Mouse (Mus musculus): ENCODE measurements at regions not wholly inside any gene's neighbourhood (a gene's known extent, or its start where the extent isn't known, plus 50 kb on each side); places are given as distances from the start of the nearest gene placed in this dataset.

DNA sequence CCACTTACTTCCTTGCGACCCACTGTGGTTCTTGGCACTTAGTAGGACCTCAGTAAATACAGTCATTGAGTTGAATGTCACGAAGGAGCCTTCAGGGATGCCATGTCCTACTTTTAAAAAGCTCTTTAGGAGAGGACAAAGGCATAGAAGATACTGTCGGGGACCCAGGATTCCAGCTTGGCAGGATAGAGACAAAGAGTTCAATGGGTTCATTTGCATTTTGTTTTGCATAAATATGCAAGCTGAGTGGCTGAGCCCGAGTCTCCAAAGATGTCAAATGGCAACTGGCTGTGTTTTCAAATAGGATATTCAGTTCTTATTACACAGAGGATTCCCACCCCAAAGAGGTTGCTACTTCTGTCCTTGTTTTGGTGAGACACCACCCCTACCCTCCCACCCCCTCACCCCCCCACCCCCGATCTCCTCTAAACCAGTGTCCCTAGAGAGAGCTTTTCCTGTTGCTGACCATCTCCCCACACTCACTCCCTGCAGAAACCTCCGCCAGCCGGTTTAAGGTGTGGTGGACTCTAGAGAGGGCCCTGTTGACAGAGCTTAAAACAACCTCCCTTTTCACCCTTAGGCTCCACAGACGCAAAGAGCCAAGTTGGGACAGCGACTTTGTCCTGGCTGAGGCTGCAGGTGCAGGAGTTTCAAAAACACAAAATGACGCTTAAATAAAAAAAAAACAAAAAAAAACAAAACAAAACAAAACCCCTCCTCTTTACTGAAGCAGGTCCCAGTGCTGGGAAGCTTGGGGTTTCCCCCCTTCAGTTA is 57.9 kb downstream of the Sox9 start:
- intact Hi-C loops (cut with DNase I), result no loop called here
- no peaks in the 10 kb centered on the region; the same call in 1 of the 2 replicates for H3K4me1 ChIP-seq (ENCODE audit: control insufficient read depth, insufficient read depth, low read length)
- H3K9ac ChIP-seq (ENCODE audit: low read depth, low read length), result no peak overlapping the region
- no peak overlapping the region for H3K4me3 ChIP-seq
- no peaks in the 10 kb centered on the region for H3K36me3 ChIP-seq (ENCODE audit: control insufficient read depth, insufficient read depth, low read length)
- no peaks in the 10 kb centered on the region for H3K79me2 ChIP-seq (replicated peaks; ENCODE audit: control insufficient read depth, insufficient read depth, low read length)
- TF ChIP-seq POLR2A (IDR thresholded peaks at IDR 0.05; ENCODE audit: insufficient read depth, low read depth, low read length) (no peak), EP300 (IDR thresholded peaks at IDR 0.05; ENCODE audit: insufficient read depth, low read depth, low read length) (no peak), CTCF (IDR thresholded peaks at IDR 0.05) (no peak)
- WGBS, result 20% methylated on average over 10 of the region's 10 CpGs
- H3K27me3 ChIP-seq (ENCODE audit: control insufficient read depth, insufficient read depth, low read length), result no peaks in the 10 kb centered on the region
- H3K27ac ChIP-seq, result no peak overlapping the region
- DNase-seq, result no peak

DNA sequence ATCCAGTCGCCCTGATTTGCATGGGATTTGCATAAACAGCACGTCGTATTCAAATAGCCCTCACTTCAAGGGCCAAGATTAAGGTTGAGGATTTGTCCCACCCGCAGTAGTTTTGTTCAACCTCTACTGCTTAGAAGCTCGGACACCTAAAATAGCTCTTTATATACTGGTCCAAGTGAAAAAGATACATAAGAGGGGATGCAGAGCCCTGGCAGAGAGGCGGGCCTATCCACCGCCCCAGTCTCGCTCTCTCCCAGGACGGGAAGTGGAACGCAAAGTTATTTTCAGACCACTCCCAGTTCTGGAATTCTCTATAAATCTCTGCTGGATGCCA is 58.4 kb downstream of the Sox9 start:
- H3K36me3 ChIP-seq (ENCODE audit: control insufficient read depth, insufficient read depth, low read length), result no peaks in the 10 kb centered on the region
- H3K79me2 ChIP-seq (replicated peaks; ENCODE audit: control insufficient read depth, insufficient read depth, low read length), result no peaks in the 10 kb centered on the region
- intact Hi-C loops (cut with DNase I), result no loop called here
- no peak overlapping the region for H3K4me3 ChIP-seq
- no peaks in the 10 kb centered on the region; the same call in 1 of the 2 replicates for H3K4me1 ChIP-seq (ENCODE audit: control insufficient read depth, insufficient read depth, low read length)
- no peak for DNase-seq
- TF ChIP-seq EP300 (IDR thresholded peaks at IDR 0.05; ENCODE audit: insufficient read depth, low read depth, low read length) (no peak), CTCF (IDR thresholded peaks at IDR 0.05) (no peak), POLR2A (IDR thresholded peaks at IDR 0.05; ENCODE audit: insufficient read depth, low read depth, low read length) (no peak)
- no peak overlapping the region for H3K9ac ChIP-seq (ENCODE audit: low read depth, low read length)
- 24% methylated on average over 10 of the region's 10 CpGs for WGBS
- H3K27me3 ChIP-seq (ENCODE audit: control insufficient read depth, insufficient read depth, low read length), result no peaks in the 10 kb centered on the region
- no peak overlapping the region for H3K27ac ChIP-seq

GRCm38 (mm10) chr11:112844258-112844901 is 62.4 kb downstream of the Sox9 start:
- intact Hi-C loops (cut with DNase I), result no loop called here
- Histone ChIP-seq H3K36me3 (ENCODE audit: control insufficient read depth, insufficient read depth, low read length) (no peaks in the 10 kb centered on the region), H3K27me3 (ENCODE audit: control insufficient read depth, insufficient read depth, low read length) (no peaks in the 10 kb centered on the region), H3K79me2 (replicated peaks; ENCODE audit: control insufficient read depth, insufficient read depth, low read length) (no peaks in the 10 kb centered on the region), H3K27ac (no peak overlapping the region), H3K9ac (ENCODE audit: low read depth, low read length) (no peak overlapping the region), H3K4me3 (no peak overlapping the region), H3K4me1 (ENCODE audit: control insufficient read depth, insufficient read depth, low read length) (no peaks in the 10 kb centered on the region; the same call in 1 of the 2 replicates)
- WGBS, result 36% methylated on average over 8 of the region's 8 CpGs
- TF ChIP-seq EP300 (IDR thresholded peaks at IDR 0.05; ENCODE audit: insufficient read depth, low read depth, low read length), result no peak
- no peak for TF ChIP-seq POLR2A (IDR thresholded peaks at IDR 0.05; ENCODE audit: insufficient read depth, low read depth, low read length)
- no peak for TF ChIP-seq CTCF (IDR thresholded peaks at IDR 0.05)
- peak; percentile 48 to 64 for DNase-seq

- TF ChIP-seq POLR2A (IDR thresholded peaks at IDR 0.05; ENCODE audit: insufficient read depth, low read depth, low read length), result no peak
- TF ChIP-seq EP300 (IDR thresholded peaks at IDR 0.05; ENCODE audit: insufficient read depth, low read depth, low read length), result no peak
- TF ChIP-seq CTCF (IDR thresholded peaks at IDR 0.05), result no peak
- DNase-seq, result no peak
- Histone ChIP-seq H3K79me2 (replicated peaks; ENCODE audit: control insufficient read depth, insufficient read depth, low read length) (no peaks in the 10 kb centered on the region), H3K36me3 (ENCODE audit: control insufficient read depth, insufficient read depth, low read length) (no peaks in the 10 kb centered on the region), H3K4me1 (ENCODE audit: control insufficient read depth, insufficient read depth, low read length) (no peaks in the 10 kb centered on the region; the same call in 1 of the 2 replicates), H3K4me3 (no peak overlapping the region), H3K27me3 (ENCODE audit: control insufficient read depth, insufficient read depth, low read length) (no peaks in the 10 kb centered on the region), H3K9ac (ENCODE audit: low read depth, low read length) (no peak overlapping the region), H3K27ac (no peak overlapping the region)
- WGBS, result 75% methylated on average over 2 of the region's 2 CpGs
- intact Hi-C loops (cut with DNase I), result no loop called here
Observed at GRCm38 (mm10) chr11:112847146-112847545, 65.1 kb downstream of the Sox9 start.

DNA sequence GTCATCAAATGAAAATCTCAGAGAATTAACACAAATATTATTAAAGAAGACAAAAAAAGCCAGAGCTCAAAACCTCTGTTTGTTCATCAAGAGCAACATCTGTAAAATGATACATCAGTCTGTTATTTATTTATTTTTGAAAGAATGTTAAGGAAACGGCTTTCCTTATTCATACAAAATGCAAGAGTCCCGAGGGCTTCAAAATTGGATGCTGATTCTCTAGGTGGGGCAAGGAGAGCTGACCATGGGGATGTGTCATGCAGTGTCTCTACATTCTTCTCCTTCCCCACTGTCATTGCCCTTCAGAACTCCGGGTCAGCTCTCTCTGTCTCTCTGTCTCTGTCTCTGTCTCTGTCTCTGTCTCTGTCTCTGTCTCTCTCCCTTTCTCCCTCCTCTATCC is 65.8 kb downstream of the Sox9 start:
- no peaks in the 10 kb centered on the region; the same call in 1 of the 2 replicates for H3K4me1 ChIP-seq (ENCODE audit: control insufficient read depth, insufficient read depth, low read length)
- no peaks in the 10 kb centered on the region for H3K79me2 ChIP-seq (replicated peaks; ENCODE audit: control insufficient read depth, insufficient read depth, low read length)
- no peak overlapping the region for H3K27ac ChIP-seq
- no peak for DNase-seq
- no peak overlapping the region for H3K9ac ChIP-seq (ENCODE audit: low read depth, low read length)
- intact Hi-C loops (cut with DNase I), result no loop called here
- H3K27me3 ChIP-seq (ENCODE audit: control insufficient read depth, insufficient read depth, low read length), result no peaks in the 10 kb centered on the region
- H3K4me3 ChIP-seq, result no peak overlapping the region
- WGBS, result 81% methylated on average over 3 of the region's 3 CpGs
- TF ChIP-seq CTCF (IDR thresholded peaks at IDR 0.05), result no peak
- no peak for TF ChIP-seq EP300 (IDR thresholded peaks at IDR 0.05; ENCODE audit: insufficient read depth, low read depth, low read length)
- no peak for TF ChIP-seq POLR2A (IDR thresholded peaks at IDR 0.05; ENCODE audit: insufficient read depth, low read depth, low read length)
- no peaks in the 10 kb centered on the region for H3K36me3 ChIP-seq (ENCODE audit: control insufficient read depth, insufficient read depth, low read length)

DNA sequence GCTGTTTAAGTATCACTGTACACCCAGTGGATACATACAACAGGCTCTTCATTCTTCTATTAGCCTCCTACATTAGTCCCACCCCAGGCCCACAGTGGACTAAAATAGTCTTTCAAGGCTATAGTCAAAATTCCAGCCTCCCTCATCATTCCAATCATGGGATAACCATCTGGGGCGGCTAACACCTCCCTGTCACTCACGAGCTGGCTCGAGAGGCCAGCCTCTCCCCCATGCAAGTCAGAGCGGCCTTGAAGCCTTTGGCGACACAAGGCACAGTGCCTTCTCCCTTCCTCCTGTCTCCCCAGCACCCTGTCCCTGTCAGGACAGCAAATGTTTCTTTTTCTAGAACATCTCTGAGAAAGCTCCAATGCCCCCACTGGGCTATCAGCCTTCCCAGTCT is 68.0 kb downstream of the Sox9 start:
- 64% methylated on average over 5 of the region's 5 CpGs for WGBS
- intact Hi-C loops (cut with DNase I), result loop anchor here (5.0 kb wide), 1 partner anchor 68 kb away; the partner anchor contains the start of gene Sox9

More for the DNA sequence above, 68.0 kb downstream of the Sox9 start:
- no peaks in the 10 kb centered on the region for H3K79me2 ChIP-seq (replicated peaks; ENCODE audit: control insufficient read depth, insufficient read depth, low read length)
- DNase-seq, result no peak
- H3K4me1 ChIP-seq (ENCODE audit: control insufficient read depth, insufficient read depth, low read length), result no peaks in the 10 kb centered on the region; the same call in 1 of the 2 replicates
- TF ChIP-seq POLR2A (IDR thresholded peaks at IDR 0.05; ENCODE audit: insufficient read depth, low read depth, low read length) (no peak), CTCF (IDR thresholded peaks at IDR 0.05) (no peak), EP300 (IDR thresholded peaks at IDR 0.05; ENCODE audit: insufficient read depth, low read depth, low read length) (no peak)
- no peak overlapping the region for H3K4me3 ChIP-seq
- H3K36me3 ChIP-seq (ENCODE audit: control insufficient read depth, insufficient read depth, low read length), result no peaks in the 10 kb centered on the region
- H3K27ac ChIP-seq, result no peak overlapping the region
- H3K9ac ChIP-seq (ENCODE audit: low read depth, low read length), result no peak overlapping the region
- H3K27me3 ChIP-seq (ENCODE audit: control insufficient read depth, insufficient read depth, low read length), result no peaks in the 10 kb centered on the region
